ENCODE assay signal across 11 mouse cellular contexts in genomic region chr3:121395588-121396295, GRCm38 (mm10). TPM values are rescaled to one million over a fixed set of nuclear protein-coding genes. Genes with fewer than 3 reads are reported as not detected.
DNase-seq lines count a peak whose midpoint lies in the region; ATAC-seq and TF ChIP-seq lines count a peak whose summit lies in the region.
"Had no signal": no experiment of that assay in that cellular context is flagged by ENCODE, and none has a peak within 500 bp of the region (broad histone marks: within the 10 kb centered on the region; RNA-seq: fewer than 3 reads in every experiment).

No protein-coding gene starts in this region.

- TF ChIP-seq CTCF in kidney, adult 2 months (conservative IDR thresholded peaks at IDR 0.05; ENCODE audit: insufficient read depth, insufficient read length, low read depth, low read length), result no peak
- TF ChIP-seq CTCF in intestine, postnatal 0 days (IDR thresholded peaks at IDR 0.05; ENCODE audit: low read depth), result no peak

- H3K9me3 ChIP-seq in embryonic facial prominence, embryonic 14.5 days (ENCODE audit: control insufficient read depth, low read length), result no peaks in the 10 kb centered on the region
- H3K9me3 ChIP-seq in intestine, postnatal 0 days (ENCODE audit: control insufficient read depth), result no peaks in the 10 kb centered on the region
- H3K9me3 ChIP-seq: liver, embryonic 15.5 days had no signal

- peak; percentile 28 for DNase-seq in kidney, adult 2 months
- no peak for DNase-seq in kidney, adult 8-10 months
- no peak for DNase-seq in embryonic facial prominence, embryonic 14.5 days (ENCODE audit: low spot score)
- peak; percentile 58 for DNase-seq in mesoderm, embryonic 11.5 days (ENCODE audit: low read depth, low spot score)
- no peak for DNase-seq in right cerebral cortex, postnatal 4 days
- DNase-seq in urinary bladder, postnatal 36 days (ENCODE audit: low spot score in 2 of 2), result no peak
- DNase-seq in cerebellum, adult 9-10 months, result no peak

- H3K27ac ChIP-seq in kidney, adult 2 months (ENCODE audit: insufficient read depth, low read depth, low read length), result no peak overlapping the region
- H3K27ac ChIP-seq in embryonic facial prominence, embryonic 14.5 days (replicated peaks; ENCODE audit: low read depth, low read length), result peak overlapping the region; percentile 66
- H3K27ac ChIP-seq in intestine, postnatal 0 days (ENCODE audit: low read depth, low read length), result no peak overlapping the region
- H3K27ac ChIP-seq: liver, embryonic 15.5 days had no signal

- no peaks in the 10 kb centered on the region for H3K36me3 ChIP-seq in kidney, adult 2 months (ENCODE audit: control insufficient read depth, insufficient read depth, low read length)
- H3K36me3 ChIP-seq in embryonic facial prominence, embryonic 14.5 days (ENCODE audit: control insufficient read depth, insufficient read depth, low read length), result no peaks in the 10 kb centered on the region
- H3K36me3 ChIP-seq in intestine, postnatal 0 days (ENCODE audit: control insufficient read depth, insufficient read depth), result no peaks in the 10 kb centered on the region
- H3K36me3 ChIP-seq: liver, embryonic 15.5 days had no signal

- no peak overlapping the region for H3K9ac ChIP-seq in embryonic facial prominence, embryonic 14.5 days (ENCODE audit: low read depth, low read length)
- H3K9ac ChIP-seq in intestine, postnatal 0 days (ENCODE audit: low read depth, low read length), result no peak overlapping the region
- H3K9ac ChIP-seq: liver, embryonic 15.5 days had no signal

- peaks cover 4% of the 10 kb centered on the region; the same call in 1 of the 2 replicates for H3K4me1 ChIP-seq in kidney, adult 2 months (ENCODE audit: control insufficient read depth, insufficient read depth, low read length)
- H3K4me1 ChIP-seq in embryonic facial prominence, embryonic 14.5 days (ENCODE audit: control insufficient read depth, insufficient read depth, low read length), result peaks cover 25% of the 10 kb centered on the region
- H3K4me1 ChIP-seq in intestine, postnatal 0 days (replicated peaks; ENCODE audit: control insufficient read depth, insufficient read depth, low read length), result no peaks in the 10 kb centered on the region

- no peak overlapping the region for H3K4me3 ChIP-seq in kidney, adult 2 months (ENCODE audit: insufficient read depth, low read depth, low read length)
- H3K4me3 ChIP-seq in embryonic facial prominence, embryonic 14.5 days (ENCODE audit: low read depth, low read length), result no peak overlapping the region
- H3K4me3 ChIP-seq in intestine, postnatal 0 days (ENCODE audit: low read depth, low read length), result no peak overlapping the region
- H3K4me3 ChIP-seq: liver, embryonic 15.5 days had no signal

- TF ChIP-seq POLR2A in kidney, adult 2 months (IDR thresholded peaks at IDR 0.05; ENCODE audit: low read depth, low read length), result no peak

- no peaks in the 10 kb centered on the region for H3K27me3 ChIP-seq in kidney, adult 2 months (replicated peaks; ENCODE audit: control insufficient read depth, insufficient read depth, low read length)
- no peaks in the 10 kb centered on the region for H3K27me3 ChIP-seq in embryonic facial prominence, embryonic 14.5 days (replicated peaks; ENCODE audit: control insufficient read depth, insufficient read depth, low read length)
- no peaks in the 10 kb centered on the region for H3K27me3 ChIP-seq in intestine, postnatal 0 days (replicated peaks; ENCODE audit: control insufficient read depth, insufficient read depth, low read length)
- H3K27me3 ChIP-seq: liver, embryonic 15.5 days had no signal

- ATAC-seq in embryonic facial prominence, embryonic 14.5 days (ENCODE audit: low read depth), result no peak
- peak; percentile 16; the same call in 1 of the 2 replicates for ATAC-seq in intestine, postnatal 0 days
- ATAC-seq: forebrain, embryonic 16.5 days; inflammation-experienced regulatory T-cells, adult 6 months had no signal

- WGBS in kidney, adult 2 months, result 61% methylated on average over 16 of the region's 16 CpGs
- WGBS in embryonic facial prominence, embryonic 14.5 days, result 74% methylated on average over 16 of the region's 16 CpGs
- 71% methylated on average over 16 of the region's 16 CpGs for WGBS in intestine, postnatal 0 days

- no peak overlapping the region for H3K4me2 ChIP-seq in embryonic facial prominence, embryonic 14.5 days (ENCODE audit: low read depth, low read length)
- H3K4me2 ChIP-seq in intestine, postnatal 0 days (replicated peaks; ENCODE audit: low read depth), result no peak overlapping the region
- H3K4me2 ChIP-seq: liver, embryonic 15.5 days had no signal

RNA-seq across cellular contexts. Expression of gene Cnn3, which starts 30.6 kb away (rescaled TPM):
- polyA plus RNA-seq in kidney, adult 2 months (2012; rRNA removed), result 253 and 268 TPM in 2 replicates
- 870 and 944 TPM in 2 replicates for polyA plus RNA-seq in embryonic facial prominence, embryonic 14.5 days (2014; fragmentation: Nextera tagmentation; extraction: Ambion mirVana)
- 132 and 135 TPM in 2 replicates for polyA plus RNA-seq in intestine, postnatal 0 days (2015; fragmentation: Nextera tagmentation; extraction: Ambion mirVana)

Comparison
In these comparisons a context has a peak if more than half of its experiments do, and no peak if none do; other contexts are left out.
1. DNase-seq: peak in kidney, adult 2 months (single experiment) and mesoderm, embryonic 11.5 days (single experiment); none in kidney, adult 8-10 months (0 of 2), embryonic facial prominence, embryonic 14.5 days (single experiment), right cerebral cortex, postnatal 4 days (single experiment), urinary bladder, postnatal 36 days (0 of 2) and cerebellum, adult 9-10 months (single experiment).